Mouse (Mus musculus) 3T3-L1 (cell line): ENCODE data around the gene Thsd7a.
A peak's percentile ranks its signal among the peaks of the same experiment; 100 is the strongest.

Source experiments
- DNase-seq: peaks from one replicate; pipeline ENCODE4 v3.0.0-alpha.2; 2015; ENCODE audit warnings: low read depth, low spot score

Gene Thsd7a

GRCm38 (mm10) chr6:12386731-12387130 is 362.5 kb downstream of the Thsd7a start:
- DNase-seq: no peak

- DNase-seq: no peak
Measured at GRCm38 (mm10) chr6:12385591-12385990, 363.6 kb downstream of the Thsd7a start.

GRCm38 (mm10) chr6:12381136-12381778 is 368.0 kb downstream of the Thsd7a start:
- no peak for DNase-seq

- DNase-seq: no peak
Measured at GRCm38 (mm10) chr6:12380717-12381116, 368.5 kb downstream of the Thsd7a start.

- peak; percentile 88 for DNase-seq
Measured at GRCm38 (mm10) chr6:12358737-12359136, 390.5 kb downstream of the Thsd7a start.

- no peak for DNase-seq
Measured at GRCm38 (mm10) chr6:12353573-12353972, 395.6 kb downstream of the Thsd7a start.

- DNase-seq: no peak
Measured at GRCm38 (mm10) chr6:12352165-12352719, 397.0 kb downstream of the Thsd7a start.

GRCm38 (mm10) chr6:12350753-12351152 is 398.5 kb downstream of the Thsd7a start:
- peak; percentile 70 for DNase-seq

GRCm38 (mm10) chr6:12349105-12349759 is 400.0 kb downstream of the Thsd7a start:
- no peak for DNase-seq

GRCm38 (mm10) chr6:12348667-12349066 is 400.5 kb downstream of the Thsd7a start:
- peak; percentile 49 for DNase-seq

GRCm38 (mm10) chr6:12336590-12337584 is 412.3 kb downstream of the Thsd7a start:
- no peak for DNase-seq

GRCm38 (mm10) chr6:12315070-12315909 is 433.9 kb downstream of the Thsd7a start:
- peak; percentile 79 for DNase-seq

GRCm38 (mm10) chr6:12307502-12307901 is 441.7 kb downstream of the Thsd7a start:
- DNase-seq: no peak

GRCm38 (mm10) chr6:12262641-12263400 is 486.4 kb downstream of the Thsd7a start:
- DNase-seq: no peak
